Mouse (Mus musculus) left cerebral cortex, adult 18-20 months (tissue): ENCODE data around the gene Hivep3. TPM values are rescaled to one million over a fixed set of nuclear protein-coding genes. Genes with fewer than 3 reads are reported as not detected.

Experiments used
- DNase-seq, 2 experiments: peaks; one replicate each; pipeline ENCODE4 v3.0.0; 2021 to 2022; ENCODE audit warnings: low spot score in 2 of 2, mixed read lengths in 1 of 2
- long read RNA-seq, 2 experiments: library from polyadenylated mRNA; stranded (forward); transcript quantifications; one replicate each; pipeline ENCODE4 v2.0.0; 2021
- total RNA-seq, 2 experiments: library from RNA; stranded (reverse); gene quantifications; 2 replicates each; pipeline ENCODE4 v1.2.3; 2021

Gene Hivep3
- total RNA-seq: 10 to 100 TPM; 56.0 to 56.9 TPM
- long read RNA-seq, experiment 1, partial matches to known transcripts: 3 of 18 reads
- long read RNA-seq, experiment 1, other reads (novel, unspliced or antisense): 9 of 18 reads
- long read RNA-seq, experiment 2, transcript Hivep3-206 (4 exons, 1,115 nt): major isoform, 6 of 18 reads
- long read RNA-seq, experiment 2, partial matches to known transcripts: 1 of 18 reads
- long read RNA-seq, experiment 2, other reads (novel, unspliced or antisense): 8 of 18 reads

DNA sequence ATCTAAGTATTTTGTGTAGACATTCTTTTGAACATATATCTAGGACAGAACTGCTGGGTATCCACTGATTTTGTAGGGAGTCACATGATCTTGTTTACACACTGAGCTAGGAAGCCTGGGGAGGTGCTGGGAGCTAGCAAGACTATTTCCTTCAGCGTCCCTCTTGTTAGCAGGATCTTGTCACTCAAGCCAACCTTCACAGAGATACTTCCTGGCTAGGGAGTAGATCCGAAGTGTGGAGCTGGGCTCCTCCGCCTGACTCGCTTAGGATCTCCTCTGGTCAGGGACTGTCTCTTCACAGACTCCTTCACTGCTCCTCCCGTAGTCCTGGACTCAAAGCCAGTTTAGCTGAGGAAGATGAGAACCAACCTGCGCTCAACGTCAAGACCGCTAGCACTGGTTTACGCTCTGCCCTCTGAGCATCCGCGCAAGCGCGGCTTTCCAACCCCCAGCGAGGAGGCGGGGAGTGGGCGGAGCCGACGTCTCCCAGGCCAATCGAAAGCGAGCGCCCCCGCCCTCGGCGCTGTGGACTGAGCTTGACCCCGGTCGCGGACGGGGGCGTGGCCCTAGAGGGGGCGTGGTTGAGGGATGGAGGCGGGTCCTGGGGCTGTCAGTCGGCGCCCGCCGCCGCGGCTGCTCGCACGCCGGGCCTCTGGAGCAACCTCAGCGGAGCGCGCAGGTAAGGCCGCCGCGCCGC lies at the start of gene Hivep3:
Gene Hivep3, plus strand, starts transcription at position 601 of the 697 bp plus-strand sequence.
- DNase-seq: peak; percentile 100

DNA sequence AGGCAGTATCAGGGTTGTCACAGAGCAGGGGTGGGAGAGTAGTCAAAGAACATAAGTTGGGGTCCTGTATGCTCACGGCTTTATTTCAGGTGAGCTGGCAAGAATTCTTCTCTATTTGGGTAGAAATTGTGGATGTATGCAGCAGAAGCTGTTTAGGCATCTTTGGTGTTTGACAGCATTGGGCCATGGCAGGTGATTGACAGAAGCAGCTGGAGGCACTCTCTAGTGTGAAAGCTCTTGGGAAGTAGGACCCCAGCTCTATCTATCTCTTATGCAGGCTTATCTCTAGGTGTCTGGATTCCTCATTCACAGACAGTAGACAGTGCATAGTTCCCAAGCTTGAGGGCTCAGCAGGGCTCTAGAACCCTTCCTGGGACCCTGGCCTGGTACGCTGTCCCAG lies 47.8 kb upstream of the Hivep3 start:
- DNase-seq: no peak

DNA sequence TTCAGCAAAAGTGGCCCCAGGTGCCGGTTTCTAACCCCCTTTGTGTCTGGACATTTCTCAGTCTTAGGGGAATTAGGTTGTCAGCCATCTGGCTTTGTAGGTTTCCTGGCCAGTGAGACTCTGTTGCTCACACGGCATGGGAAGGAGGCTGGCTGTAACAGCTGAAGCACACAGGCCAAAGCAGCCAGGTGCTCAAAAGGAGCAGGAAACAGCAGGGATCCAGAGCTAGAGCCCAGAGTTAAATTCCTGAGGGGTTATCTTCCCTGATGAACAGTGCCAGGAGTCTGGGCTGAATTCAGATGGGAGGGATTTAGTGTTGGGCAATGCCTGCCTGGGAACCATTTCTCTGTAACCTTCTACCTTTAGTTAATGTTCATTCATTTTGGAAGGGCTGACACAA lies 35.2 kb upstream of the Hivep3 start:
- no peak for DNase-seq

DNA sequence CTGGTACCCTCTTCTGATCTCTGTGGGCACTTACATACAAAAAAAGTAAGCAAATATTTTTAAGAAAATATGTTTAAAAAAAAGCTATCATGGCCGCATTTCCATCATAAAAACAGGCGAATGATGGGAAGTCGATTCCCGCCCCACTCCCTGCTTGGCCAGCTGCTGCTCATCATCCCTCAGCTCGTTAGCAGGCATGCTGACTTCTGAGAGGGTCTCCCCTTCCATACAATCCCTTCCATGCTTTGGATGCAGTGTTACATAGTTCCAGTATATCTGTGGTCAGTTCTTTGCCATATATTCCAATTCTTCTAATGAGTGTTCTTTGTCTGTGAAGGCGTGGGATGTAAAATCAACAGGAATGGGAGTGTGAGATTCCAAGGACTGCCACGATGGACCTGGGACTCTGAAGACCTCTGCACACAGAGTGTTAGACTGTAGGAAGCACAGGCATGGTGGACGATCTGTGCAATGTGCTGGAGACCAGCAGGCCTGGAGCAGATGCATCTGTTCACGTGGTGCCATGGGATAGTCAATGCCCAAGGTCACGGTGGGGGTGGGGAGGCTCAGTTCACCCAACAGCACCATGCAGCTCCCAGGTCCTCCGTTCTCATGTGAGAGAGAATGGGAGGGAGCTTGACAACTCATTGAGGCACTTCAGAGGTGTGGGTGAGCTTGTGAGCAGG lies 32.2 kb upstream of the Hivep3 start:
- DNase-seq: no peak

DNA sequence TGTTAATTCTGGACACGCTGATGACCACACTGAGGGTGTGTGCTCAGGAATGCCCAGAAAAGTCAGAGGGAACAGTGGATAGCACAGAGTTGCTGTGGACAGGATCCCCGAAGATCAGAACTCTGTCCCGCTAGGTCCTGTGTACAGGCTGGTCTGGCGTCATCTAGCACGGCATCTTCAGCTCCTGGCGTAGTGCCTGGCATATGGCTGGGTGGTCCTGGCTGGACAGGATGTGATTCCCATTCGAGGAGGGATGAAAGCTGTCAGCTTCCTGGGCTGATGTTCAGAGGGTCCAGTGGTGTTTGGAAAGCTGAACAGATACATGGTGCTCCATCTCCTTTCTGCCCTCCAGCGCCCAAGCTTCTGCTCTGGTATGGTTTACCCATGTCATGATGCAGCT lies 29.6 kb upstream of the Hivep3 start:
- no peak for DNase-seq

DNA sequence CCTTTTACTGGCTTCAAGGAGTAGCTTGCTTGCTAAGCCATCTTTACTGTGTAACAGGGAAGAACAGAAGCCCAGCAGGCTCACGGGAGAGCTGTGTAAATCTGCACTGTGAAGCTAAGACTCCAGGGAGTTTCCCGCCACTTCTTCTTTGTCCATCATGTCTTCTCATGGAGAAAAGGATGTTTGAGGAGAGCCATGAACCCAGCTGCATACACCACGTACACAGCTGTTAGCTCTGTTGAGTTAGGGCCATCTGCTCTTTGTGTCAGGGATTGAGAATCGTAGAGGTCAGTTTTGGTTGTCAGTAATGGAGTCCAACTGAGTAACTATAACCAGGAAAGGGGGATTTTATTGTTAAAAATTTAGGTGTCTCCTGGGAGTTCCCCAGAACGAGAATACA lies 26.3 kb upstream of the Hivep3 start:
- no peak for DNase-seq

DNA sequence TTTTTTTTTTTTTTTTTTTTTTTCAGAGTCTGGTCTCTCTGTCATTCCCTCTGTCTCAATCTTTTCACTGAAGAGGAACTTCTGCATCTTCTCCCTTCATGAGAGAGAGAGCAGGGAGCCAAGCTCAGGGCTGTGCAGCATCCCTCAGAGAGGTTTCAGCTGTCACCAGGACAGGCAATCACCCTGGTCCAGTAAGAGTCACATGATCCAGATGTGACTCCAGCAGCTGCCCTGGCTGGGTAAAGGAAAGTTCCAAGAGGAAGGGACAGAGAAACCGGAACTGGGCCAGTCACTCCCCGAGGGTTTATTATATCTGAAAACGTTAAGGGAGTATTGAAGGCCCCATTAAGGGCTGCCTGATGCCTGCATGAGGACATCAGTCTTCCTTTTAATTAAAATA lies 25.8 kb upstream of the Hivep3 start:
- no peak for DNase-seq

DNA sequence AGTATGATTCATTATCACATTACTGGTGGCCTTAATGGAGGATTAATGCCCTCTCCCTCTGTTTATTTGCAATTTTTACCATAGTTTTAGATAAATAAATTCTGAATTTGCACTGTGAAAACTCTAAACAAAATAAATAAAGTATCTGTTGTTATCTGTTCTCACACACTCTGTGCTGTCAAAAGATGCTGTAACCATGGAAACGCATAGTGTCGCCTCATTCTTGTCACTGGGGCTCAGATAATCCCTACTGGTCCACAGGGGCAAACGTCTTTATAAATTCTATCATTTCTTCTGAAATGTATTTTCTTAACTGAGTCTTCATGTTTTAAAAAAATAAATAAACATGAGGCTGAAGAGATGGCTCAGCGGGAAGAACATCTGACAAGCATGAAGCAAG lies 23.4 kb upstream of the Hivep3 start:
- DNase-seq: no peak

DNA sequence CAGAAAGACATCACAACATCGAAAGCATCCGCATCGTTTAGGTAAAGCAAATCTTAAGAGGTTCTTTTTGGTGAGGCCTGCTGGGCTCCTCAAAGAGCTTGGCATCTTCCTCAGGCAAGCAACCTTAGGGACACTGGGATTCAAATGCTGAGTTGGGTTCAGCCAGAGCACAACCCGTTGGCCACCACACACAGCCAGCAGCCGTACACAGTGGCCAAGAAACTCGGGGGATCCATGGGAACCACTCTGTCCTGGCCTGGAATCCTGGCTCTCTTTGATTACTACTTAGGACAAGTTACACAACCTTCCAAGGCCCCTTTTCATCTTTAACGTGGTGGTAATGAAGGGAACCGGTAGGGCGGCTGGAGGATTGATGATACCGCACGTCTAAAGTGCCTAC lies 16.1 kb upstream of the Hivep3 start:
- DNase-seq: peak in 1 of 2 experiments; percentile 24

DNA sequence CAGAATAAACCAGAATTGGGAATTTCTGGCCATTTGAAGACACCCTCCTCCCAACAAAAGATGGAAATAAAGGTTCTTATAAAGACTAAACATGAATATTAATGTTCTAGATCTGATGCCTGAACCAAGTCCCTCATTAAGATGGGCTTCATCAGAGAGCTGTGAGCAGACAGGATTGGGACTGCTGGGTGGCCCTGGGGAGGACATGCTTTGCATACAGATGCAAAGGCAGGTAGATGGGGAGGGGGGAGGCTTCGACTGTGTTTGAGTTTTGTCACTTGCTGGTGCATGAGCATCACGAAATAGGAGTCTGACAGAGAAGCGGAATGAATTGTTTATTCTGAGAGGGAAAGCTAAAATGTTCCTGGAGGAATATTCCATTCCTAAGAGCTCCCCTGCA lies 12.1 kb upstream of the Hivep3 start:
- no peak for DNase-seq

DNA sequence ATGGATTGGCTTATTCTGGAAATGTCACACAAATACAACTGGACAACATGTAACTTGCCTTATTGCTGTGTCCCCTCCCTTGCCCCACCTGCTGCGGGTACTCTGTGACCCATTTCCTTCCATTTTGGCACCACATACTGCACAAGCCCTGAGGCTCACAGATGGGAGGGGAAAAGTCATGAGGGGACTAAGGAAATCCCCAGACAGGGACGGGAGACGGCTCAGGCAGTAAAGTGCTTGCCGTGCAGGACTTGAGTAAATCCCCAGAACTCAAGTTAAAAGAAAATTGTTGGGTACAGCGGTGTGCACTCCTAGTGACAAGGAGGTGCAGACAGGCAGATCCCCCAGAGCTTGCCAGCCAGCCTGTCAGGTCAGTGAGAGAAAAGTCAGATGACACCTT lies 7.5 kb upstream of the Hivep3 start:
- no peak for DNase-seq

DNA sequence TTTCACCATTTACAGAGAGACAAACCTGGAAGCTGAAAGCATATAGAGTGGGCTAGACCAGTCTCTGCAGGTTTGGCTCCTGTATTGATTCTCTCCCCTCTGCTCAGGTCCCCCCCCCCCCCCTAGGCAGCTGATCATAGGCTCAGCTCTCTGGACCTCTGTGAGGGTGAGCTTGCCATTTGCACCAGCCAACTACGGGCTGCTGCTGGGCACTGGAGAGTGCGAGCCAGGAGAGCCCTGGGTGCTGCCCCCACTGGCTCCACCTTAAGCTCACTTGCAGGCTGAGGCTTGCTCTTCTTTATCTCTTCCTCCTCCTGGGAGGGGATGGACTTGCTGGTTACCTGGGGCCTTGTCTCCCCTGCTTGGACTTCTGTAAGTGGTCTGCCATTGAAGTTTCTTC lies 5.7 kb upstream of the Hivep3 start:
- no peak for DNase-seq

DNA sequence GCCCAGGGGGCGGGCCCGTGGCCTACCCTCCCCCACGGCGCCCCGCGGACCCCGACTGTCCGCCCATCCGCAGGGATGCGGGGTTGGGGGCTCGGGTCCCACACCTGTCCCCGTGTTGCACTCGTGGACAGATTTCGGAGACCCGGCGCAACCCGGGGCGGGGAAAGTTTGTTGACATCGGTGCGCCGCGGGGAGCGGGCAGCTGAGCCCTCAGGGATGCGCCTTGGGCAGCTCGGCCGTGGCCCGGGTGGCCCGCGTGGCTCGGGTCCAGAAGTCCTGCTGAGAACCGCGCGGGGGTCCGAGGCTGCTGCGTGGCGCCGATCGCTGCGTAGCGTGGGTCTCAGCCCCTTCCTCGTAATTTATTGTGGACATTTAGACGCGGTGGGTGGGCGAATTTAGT lies 358 bp downstream of the Hivep3 start:
- peak in 1 of 2 experiments; percentile 48 for DNase-seq

DNA sequence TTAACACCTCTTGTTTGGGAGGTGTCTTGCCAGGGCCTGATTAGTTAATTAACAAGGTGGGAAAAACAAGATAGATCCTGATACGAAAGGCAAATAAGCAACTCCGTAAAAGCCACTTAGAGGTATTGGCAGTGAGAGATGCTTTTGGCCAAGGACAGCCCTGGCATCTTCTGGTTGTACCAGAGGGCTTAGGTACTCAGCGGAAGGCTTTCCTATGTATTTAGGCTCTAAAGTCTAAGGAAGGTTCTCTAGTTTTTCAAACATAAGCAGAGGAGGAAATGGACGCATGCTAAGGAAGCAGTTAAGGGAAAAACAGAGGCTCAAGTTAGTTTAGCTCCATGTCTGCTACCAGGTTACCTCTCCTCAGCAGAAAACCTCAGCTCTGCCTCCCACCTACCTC lies 768 bp downstream of the Hivep3 start:
- DNase-seq: no peak

DNA sequence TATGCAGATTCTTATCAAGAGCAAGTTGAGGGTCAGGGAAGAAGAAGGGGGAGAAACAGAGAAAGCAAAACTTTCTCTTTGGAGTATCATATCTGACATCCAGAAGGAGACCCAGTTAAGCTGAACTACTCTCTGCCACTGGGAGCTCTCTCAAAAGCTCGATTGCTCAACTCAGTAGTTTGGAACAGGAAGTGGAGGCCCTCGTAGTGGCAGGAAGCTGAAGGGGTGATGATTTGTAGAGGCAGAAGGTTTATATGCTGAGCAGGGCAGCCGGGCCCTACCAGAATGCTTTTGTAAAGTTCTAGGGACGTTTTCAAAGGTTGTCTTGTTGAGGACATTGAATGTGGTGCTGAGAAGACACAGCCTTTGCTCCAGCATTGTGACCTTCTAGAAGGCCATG lies 5.1 kb downstream of the Hivep3 start:
- no peak for DNase-seq

DNA sequence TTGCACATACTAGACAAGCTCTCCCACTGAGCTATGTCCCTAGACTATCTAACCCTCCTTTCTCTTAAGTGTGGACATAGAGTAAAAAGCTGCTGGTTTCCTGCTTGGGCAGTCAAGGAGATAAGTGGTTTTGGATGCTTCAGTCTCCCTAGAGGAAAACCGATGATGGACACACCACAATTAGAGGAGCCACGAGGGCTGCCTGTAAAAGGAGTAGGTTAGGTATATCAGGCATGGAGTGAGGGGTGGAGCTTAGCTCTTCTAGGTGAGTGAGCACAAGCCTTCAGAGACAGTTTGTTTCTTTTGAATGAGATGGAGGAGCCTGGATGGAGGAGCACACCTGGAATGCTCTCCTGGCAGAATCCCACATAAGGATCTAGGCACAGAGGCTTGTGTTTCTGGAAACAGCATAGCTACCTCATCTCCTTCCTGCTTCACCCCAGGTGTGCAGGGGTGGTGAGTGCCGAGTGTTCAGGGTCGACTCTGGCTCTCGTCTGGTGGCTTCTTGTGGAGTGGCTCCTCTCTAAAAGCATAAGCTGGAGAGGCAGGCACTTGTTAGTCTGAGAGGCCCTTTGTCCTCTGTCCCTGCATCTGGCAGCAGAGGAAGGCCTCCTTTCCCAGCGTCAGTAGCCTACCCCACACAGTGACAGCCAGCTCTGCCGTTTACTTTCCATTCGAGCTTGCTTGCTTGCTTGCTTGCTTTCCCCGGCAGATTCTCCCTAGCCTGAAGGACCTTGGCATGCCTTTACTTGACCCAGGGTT lies 5.9 kb downstream of the Hivep3 start:
- DNase-seq: no peak

DNA sequence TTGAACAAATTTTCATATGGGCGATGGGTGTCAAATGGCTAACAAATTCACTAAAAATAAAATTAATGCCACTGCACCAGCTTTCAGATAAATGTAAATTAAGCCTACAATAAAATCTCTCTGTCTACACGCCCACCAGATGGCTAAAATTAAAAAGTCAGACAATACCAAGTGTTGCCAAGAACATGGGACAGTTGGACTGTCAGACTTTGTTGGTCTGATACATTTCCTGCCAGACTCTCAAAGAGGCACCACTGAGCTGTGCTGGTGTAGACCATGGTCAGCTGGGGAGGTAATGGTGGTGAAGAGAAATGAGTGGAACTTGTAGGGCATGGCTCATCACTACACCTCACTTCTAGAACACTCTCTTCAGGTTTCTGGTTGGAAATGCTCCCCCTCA lies 14.8 kb downstream of the Hivep3 start:
- no peak for DNase-seq

DNA sequence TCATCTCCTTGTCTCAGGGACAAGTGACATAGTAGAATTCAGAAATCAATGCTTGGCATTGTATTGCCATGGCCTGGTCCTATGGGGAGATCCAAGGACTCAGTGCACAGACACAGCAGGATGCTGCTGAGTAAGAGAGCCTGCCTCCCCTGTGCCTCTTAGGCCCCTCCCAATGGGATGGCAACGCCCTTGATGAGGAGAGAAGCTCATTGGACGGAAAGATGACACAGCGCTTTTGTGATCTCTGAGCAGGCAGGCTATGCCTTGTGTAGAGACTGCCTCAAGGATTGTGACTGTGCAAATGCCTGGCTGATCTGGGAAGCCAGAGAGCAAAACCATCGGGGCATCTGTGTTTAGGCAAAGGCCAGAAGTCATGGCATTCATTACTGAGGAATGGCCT lies 16.6 kb downstream of the Hivep3 start:
- no peak for DNase-seq

DNA sequence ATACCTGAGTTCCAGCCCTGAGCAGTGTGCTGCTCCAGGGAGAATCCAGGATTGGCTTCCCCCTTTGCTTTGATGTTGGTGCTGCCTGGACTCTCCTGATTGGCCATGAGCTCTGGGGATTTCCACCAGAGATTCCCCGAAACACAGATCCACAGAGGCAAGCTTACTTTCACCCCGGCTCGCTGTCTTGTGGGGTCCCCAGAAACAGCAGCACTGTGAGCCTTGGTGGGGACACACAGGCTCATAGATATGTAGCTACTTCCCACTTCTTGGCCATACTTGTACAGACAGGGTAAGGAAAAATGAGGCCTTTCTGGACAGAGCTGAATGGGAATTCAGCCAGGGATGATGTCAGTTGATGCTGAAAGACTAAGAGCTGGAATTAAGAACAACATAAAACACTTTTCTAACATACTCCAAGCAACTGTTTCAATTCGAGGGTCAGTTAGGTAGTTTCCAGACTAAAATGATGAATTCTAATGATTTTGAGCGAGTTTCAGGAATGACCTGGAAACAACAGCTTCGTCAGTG lies 17.2 kb downstream of the Hivep3 start:
- no peak for DNase-seq

DNA sequence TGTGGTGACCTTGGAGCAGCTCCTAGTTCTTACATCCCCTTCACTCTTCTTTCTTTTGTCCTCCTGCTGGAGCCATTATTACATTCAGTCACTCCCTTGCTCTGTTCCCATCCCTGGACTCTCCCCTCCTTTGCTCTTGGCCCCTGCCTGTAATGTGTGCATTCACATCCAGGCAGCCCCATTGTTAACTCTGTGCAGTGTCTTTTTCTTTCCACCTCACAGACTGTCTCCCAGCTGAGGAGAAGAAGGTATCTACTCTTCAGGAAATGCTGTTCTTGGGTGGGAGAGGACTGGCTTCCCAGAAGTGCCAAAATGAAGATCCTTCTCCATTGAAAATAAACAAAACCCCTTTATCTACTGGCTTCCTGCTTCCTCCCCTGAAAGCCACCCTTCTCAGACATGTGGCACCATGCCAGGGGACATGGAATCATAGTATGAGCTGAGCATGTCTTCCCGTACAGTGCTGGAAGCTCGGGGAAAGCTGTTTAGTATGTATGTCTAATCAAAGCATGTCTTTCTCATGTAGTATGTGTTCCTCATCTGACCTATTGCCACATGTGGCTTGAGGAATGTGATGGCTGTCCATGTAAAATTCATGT lies 17.9 kb downstream of the Hivep3 start:
- DNase-seq: no peak

DNA sequence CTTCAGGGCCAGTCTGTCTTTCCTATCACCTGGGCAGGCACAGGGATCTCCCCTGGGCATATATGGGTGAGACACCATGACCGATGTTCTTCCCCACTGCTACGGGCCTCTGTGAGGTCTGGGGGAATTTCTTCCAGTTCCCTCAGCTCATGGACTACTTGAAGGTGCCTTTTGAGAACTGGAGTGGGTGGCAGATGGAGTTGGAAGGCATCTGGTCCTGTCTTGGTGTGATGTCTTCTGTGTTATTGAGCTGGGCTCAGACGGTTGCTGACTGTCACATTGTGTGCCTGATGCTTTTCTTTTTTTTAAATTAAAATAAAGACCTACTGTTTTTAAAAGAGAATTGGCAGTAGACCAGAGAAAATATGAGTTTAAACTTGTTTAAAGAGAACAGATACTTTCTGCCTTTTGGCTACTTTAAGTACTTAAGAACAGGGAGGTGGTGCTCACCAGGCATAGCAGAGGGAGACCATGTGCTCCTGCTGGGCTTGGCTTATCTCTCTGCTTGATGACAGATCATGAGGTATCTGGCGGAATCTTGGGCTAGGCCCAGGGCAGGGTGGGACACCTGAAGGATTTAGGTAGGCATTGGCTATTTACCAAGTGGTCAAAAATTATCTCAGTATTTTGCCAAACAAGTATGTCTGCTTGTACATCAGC lies 26.1 kb downstream of the Hivep3 start:
- DNase-seq: peak; percentile 19 to 55
